Mouse (Mus musculus): Measurements from ENCODE around the gene Gpr12. TPM values are rescaled to one million over a fixed set of nuclear protein-coding genes. Genes with fewer than 3 reads are reported as not detected.

Gene Gpr12
- total and polyA plus RNA-seq, 3 experiments: not detected

- Histone ChIP-seq H3K27ac (ENCODE audit: control insufficient read depth, low read depth, low read length) (no peak overlapping the region), H3K4me3 (ENCODE audit: control insufficient read depth in 1 of 2, insufficient read depth in 1 of 2, low read depth in 2 of 2, low read length in 2 of 2) (no peak overlapping the region), H3K4me1 (ENCODE audit: control insufficient read depth in 1 of 2, insufficient read depth in 2 of 2, low read length in 2 of 2) (no peaks in the 10 kb centered on the region), H3K79me2 (ENCODE audit: control insufficient read depth, insufficient read depth, low read length, poor library complexity) (no peaks in the 10 kb centered on the region), H3K27me3 (ENCODE audit: control insufficient read depth in 1 of 2, insufficient read depth in 2 of 2, low read length in 2 of 2) (no peaks in the 10 kb centered on the region), H3K9me3 (replicated peaks; ENCODE audit: insufficient read depth, low read length) (no peaks in the 10 kb centered on the region), H3K36me3 (ENCODE audit: control insufficient read depth in 1 of 2, insufficient read depth in 2 of 2, low read length in 2 of 2) (no peaks in the 10 kb centered on the region), H3K9ac (ENCODE audit: control insufficient read depth, low read depth, low read length, poor library complexity, severe bottlenecking) (no peak overlapping the region)
- TF ChIP-seq USF1 (IDR thresholded peaks at IDR 0.05; ENCODE audit: low read depth, low read length) (no peak), ELF1 (IDR thresholded peaks at IDR 0.05; ENCODE audit: low read depth, low read length) (no peak), EP300 (IDR thresholded peaks at IDR 0.05; ENCODE audit: low read depth in 1 of 2, low read length in 2 of 2) (no peak), GABPA (IDR thresholded peaks at IDR 0.05; ENCODE audit: low read depth, low read length) (no peak), UBTF (IDR thresholded peaks at IDR 0.05; ENCODE audit: borderline replicate concordance, insufficient read depth, low read depth, low read length) (no peak), MAFK (IDR thresholded peaks at IDR 0.05; ENCODE audit: borderline replicate concordance, low read depth, low read length) (no peak), MYC (IDR thresholded peaks at IDR 0.05; ENCODE audit: low read depth, low read length) (no peak), MAX (IDR thresholded peaks at IDR 0.05; ENCODE audit: low read length) (no peak), ZMIZ1 (IDR thresholded peaks at IDR 0.05; ENCODE audit: low read depth, low read length) (no peak), BHLHE40 (IDR thresholded peaks at IDR 0.05; ENCODE audit: borderline replicate concordance, low read depth, low read length) (no peak), MAZ (IDR thresholded peaks at IDR 0.05; ENCODE audit: low read depth, low read length) (no peak), POLR2AphosphoS2 (IDR thresholded peaks at IDR 0.05; ENCODE audit: low read length) (no peak), ZKSCAN1 (IDR thresholded peaks at IDR 0.05; ENCODE audit: low read depth, low read length) (no peak), USF2 (IDR thresholded peaks at IDR 0.05; ENCODE audit: borderline replicate concordance in 1 of 2, insufficient read depth in 1 of 2, low read depth in 1 of 2, low read length in 2 of 2) (no peak), NRF1 (IDR thresholded peaks at IDR 0.05; ENCODE audit: insufficient read depth, low read depth, low read length, poor library complexity, severe bottlenecking) (no peak), SMC3 (IDR thresholded peaks at IDR 0.05; ENCODE audit: low read depth, low read length) (no peak), TAL1 (IDR thresholded peaks at IDR 0.05; ENCODE audit: low read length) (no peak), MYB (IDR thresholded peaks at IDR 0.05; ENCODE audit: low read depth, low read length) (no peak)
- no peak for DNase-seq (ENCODE audit: low read depth, low spot score)
Measured at GRCm38 (mm10) chr5:146606895-146607294, 21.9 kb upstream of the Gpr12 start.

DNA sequence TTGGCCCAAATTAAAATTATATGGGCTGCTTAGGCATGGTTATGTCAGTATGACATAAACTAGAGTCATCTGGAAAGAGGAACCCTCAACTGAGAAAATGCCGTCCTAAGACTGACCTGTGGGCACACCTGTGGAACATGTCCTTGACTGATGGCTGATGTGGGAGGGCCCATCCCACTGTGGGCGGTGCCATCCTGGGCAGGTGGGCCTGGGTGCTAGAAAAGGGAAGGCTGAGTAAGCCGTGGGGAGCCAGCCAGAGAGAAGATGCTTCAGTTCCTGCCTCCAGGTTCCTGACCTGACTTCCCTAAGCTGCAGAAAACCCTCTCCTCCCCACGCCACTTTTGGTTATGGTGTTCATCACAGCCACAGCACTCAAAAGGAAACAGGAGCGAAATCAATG, 21.2 kb upstream of the Gpr12 start:
- TF ChIP-seq NRF1 (IDR thresholded peaks at IDR 0.05; ENCODE audit: insufficient read depth, low read depth, low read length, poor library complexity, severe bottlenecking) (no peak), MYB (IDR thresholded peaks at IDR 0.05; ENCODE audit: low read depth, low read length) (no peak), SMC3 (IDR thresholded peaks at IDR 0.05; ENCODE audit: low read depth, low read length) (no peak), TAL1 (IDR thresholded peaks at IDR 0.05; ENCODE audit: low read length) (no peak), MXI1 (IDR thresholded peaks at IDR 0.05; ENCODE audit: low read depth, low read length) (no peak), ZMIZ1 (IDR thresholded peaks at IDR 0.05; ENCODE audit: low read depth, low read length) (no peak), MYC (IDR thresholded peaks at IDR 0.05; ENCODE audit: low read depth, low read length) (no peak), RAD21 (IDR thresholded peaks at IDR 0.05; ENCODE audit: low read depth, low read length) (no peak), MAX (IDR thresholded peaks at IDR 0.05; ENCODE audit: low read length) (no peak)
- Histone ChIP-seq H3K9ac (ENCODE audit: control insufficient read depth, low read depth, low read length, poor library complexity, severe bottlenecking) (no peak overlapping the region), H3K27me3 (ENCODE audit: control insufficient read depth in 1 of 2, insufficient read depth in 2 of 2, low read length in 2 of 2) (no peaks in the 10 kb centered on the region), H3K27ac (ENCODE audit: control insufficient read depth, low read depth, low read length) (no peak overlapping the region), H3K36me3 (ENCODE audit: control insufficient read depth in 1 of 2, insufficient read depth in 2 of 2, low read length in 2 of 2) (no peaks in the 10 kb centered on the region), H3K79me2 (ENCODE audit: control insufficient read depth, insufficient read depth, low read length, poor library complexity) (no peaks in the 10 kb centered on the region), H3K4me3 (ENCODE audit: control insufficient read depth in 1 of 2, insufficient read depth in 1 of 2, low read depth in 2 of 2, low read length in 2 of 2) (no peak overlapping the region), H3K9me3 (replicated peaks; ENCODE audit: insufficient read depth, low read length) (no peaks in the 10 kb centered on the region), H3K4me1 (ENCODE audit: control insufficient read depth in 1 of 2, insufficient read depth in 2 of 2, low read length in 2 of 2) (no peaks in the 10 kb centered on the region)
- DNase-seq (ENCODE audit: low read depth, low spot score): no peak
